Mouse (Mus musculus) granulocyte monocyte progenitor cell, adult 5-6 weeks (primary cell): ENCODE results near the gene Gjb1. TPM values are rescaled to one million over a fixed set of nuclear protein-coding genes. Genes with fewer than 3 reads are reported as not detected.
A peak's percentile ranks its signal among the peaks of the same experiment; 100 is the strongest.
"Not testable (repeated sequence)": the region's sequence is repeated elsewhere in the genome, so short reads cannot be mapped to it uniquely, and the experiment has no call there.

Experiments
- ATAC-seq: replicated peaks from 2 replicates; pipeline ENCODE4 v1.8.0; 2016; ENCODE audit warnings: mild to moderate bottlenecking, moderate TSS enrichment, inconsistent platforms; ENCODE audit not compliant: poor library complexity, severe bottlenecking
- total RNA-seq, 2 experiments: library from RNA; stranded (forward) in 1 of 2; stranded (reverse) in 1 of 2; fragments of 200-712, 200-1000 nt in 1 of 2; fragments of >200 nt in 1 of 2; fragmentation: Nextera tagmentation in 1 of 2; gene quantifications; 2 replicates each; pipeline ENCODE4 v1.2.3; 2014 to 2017

The Gjb1 gene
- total RNA-seq (2014; fragmentation: Nextera tagmentation) (not detected in 2 replicates), total RNA-seq (2017) (not detected in 2 replicates)

- ATAC-seq: no peak
Measured at GRCm38 (mm10) chrX:101376190-101376968, at the start of gene Gjb1. Gene Gjb1, plus strand, starts transcription at chrX:101376378.

DNA sequence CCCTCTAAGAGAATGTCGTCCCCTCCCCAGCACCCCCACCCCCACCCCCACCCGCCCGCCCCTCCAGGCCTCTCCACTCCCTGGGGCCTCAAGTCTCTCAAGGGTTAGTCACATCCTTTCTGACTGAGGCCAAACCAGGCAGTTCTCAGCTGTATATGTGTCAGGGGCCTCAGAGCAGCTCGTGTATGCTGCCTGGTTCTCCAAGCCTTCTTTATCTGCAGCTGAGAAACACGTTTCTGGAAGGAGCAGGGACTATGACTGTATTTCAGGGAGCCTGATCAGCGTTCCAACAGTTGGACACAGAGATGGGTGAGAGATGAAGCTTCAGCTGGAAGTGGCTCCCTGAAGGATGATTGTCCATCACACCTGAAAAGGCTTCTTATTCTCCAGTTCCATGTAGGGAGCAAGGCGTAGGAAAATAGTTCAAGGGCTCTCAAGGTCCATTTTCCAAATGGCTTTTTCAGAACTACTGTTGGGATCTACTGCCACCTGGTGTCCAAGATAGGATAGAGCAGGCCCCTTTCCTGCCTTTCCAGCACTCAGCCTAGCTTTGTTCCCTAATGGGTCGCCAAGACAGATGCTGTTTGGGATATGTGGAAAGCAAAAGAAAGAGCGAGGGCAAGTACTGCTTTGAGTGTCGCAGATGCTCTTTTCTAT lies 46.7 kb upstream of the Gjb1 start:
- ATAC-seq: peak; percentile 31; the same call in 1 of the 2 replicates

DNA sequence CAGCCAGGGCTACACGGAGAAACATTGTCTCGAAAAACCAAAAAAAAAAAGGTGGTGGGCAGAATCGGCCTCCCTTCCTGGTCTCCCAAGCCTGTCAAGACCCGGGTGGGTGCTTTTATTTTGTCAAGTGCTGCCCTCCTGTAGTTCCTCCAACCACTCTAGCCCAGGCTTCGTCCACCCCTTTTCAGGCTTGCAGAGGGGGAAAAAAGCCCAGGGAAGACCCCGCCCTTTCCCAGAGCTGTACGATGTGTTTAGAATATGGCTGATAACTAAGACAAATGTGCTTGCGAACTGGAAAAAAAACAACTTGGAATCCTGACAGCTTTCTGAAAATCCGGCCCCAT lies 44.2 kb upstream of the Gjb1 start:
- ATAC-seq: no peak

DNA sequence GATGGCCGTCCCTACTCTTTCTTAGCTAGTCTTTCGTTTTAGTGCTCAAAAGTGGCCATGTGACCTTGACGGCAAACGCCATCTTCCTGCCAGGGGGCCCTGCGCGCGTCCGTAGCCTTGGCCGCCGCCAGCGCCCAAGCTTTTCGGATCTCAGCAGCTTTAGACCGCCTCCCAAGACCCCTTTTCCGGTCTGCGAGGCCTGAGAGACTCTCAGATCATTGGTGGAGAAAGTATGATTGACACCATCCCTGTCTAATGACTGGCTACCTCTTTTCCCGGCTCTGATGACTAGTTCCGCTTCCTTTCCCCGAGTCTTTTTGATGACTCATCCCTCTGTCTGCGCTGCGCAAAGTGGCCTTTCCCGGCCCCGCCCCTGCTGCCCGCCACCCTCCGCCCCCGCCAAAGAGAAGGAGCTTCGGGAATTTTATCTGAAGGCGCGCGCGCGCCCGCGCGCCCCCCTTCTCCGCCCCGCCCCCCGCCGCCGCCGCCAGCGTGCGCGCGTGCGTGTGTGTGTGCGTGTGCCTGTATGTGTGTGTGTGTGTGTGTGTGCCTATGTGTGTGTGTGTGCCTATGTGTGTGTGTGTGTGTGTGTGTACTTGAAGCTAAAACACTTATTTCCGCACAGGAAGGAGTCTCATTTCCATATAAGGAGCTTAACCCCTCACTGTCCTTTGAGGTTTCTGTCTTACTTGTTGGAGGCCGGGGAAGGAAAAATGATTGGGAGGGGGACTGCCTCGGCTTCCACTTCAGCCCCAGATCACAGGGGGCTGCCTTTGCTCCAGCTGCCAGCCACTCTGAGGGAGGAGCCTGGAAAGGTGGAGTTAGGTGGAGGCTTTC lies 43.6 kb upstream of the Gjb1 start:
- peak; percentile 97 for ATAC-seq

DNA sequence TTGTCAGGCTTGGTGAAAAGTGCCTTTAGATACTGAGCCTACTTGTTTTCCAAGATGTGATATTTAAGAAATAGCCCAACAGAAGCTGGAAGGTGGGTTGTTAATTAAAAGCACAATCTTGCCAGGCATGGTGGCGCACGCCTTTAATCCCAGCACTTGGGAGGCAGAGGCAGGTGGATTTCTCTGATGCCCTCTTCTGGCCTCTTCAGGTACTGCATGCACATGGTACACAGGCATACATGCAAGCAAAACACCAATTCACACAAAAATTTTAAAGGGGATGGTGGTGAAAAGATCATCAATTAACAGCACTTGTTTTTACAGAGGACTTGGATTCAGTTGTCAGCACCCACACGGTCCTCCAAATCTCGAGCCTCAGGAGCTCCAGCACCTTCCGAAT lies 41.6 kb upstream of the Gjb1 start:
- no peak for ATAC-seq

- ATAC-seq: no peak
Measured at GRCm38 (mm10) chrX:101338666-101339065, 37.5 kb upstream of the Gjb1 start.

DNA sequence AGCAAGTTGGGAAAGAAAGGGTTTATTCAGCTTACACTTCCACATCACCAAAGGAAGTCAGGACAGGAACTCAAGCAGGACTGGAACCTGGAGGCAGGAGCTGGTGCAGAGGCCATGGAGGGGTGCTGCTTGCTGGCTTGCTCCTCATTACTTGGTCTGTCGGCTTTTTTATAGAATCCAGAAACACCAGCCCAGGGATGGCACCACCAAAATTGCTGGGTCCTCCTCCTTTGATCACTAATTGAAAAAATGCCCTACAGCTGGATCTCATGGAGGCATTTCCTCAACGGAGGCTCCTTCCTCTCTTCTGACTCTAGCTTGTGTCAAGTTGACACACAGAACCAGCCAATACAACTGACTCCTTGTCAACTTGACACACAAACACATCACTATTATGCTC lies 33.3 kb upstream of the Gjb1 start:
- not testable (repeated sequence) for ATAC-seq

DNA sequence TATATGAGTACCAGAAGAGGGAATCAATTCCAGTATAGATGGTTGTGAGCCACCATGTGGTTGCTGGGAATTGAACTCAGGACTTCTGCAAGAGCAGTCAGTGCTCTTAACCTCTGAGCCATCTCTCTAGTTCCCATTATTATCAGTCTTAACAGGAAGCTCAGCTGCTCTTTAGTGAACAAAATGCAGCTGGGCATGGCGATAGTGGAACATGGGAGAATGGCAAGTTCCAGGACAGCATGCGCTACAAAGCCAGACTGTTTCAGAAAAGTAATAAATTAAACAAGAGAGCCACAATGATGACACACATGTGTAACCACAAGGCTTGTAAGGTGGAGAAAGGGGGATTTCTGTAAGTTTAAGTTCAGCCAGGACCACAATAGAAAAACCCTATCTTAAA lies 30.7 kb upstream of the Gjb1 start:
- ATAC-seq: no peak

- ATAC-seq: no peak
Measured at GRCm38 (mm10) chrX:101346475-101346874, 29.7 kb upstream of the Gjb1 start.

DNA sequence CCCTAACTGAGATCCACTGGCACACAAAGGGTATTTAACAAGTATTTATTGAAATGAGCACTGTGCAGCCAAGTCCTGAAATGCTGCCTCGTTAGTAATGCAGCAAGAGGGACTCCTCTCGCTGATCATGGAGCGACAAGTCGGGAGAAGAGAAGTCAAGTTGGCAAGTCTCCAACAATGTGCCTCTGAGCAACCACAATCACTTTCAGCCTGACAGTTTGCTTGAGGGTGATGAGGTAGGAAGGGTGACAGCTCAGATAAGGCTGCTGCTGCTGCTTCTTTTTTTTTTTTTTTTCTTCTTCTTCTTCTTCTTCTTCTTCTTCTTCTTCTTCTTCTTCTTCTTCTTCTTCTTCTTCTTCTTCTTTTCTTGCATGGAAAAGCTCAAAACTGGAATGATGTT lies 25.0 kb upstream of the Gjb1 start:
- peak; percentile 48 for ATAC-seq

DNA sequence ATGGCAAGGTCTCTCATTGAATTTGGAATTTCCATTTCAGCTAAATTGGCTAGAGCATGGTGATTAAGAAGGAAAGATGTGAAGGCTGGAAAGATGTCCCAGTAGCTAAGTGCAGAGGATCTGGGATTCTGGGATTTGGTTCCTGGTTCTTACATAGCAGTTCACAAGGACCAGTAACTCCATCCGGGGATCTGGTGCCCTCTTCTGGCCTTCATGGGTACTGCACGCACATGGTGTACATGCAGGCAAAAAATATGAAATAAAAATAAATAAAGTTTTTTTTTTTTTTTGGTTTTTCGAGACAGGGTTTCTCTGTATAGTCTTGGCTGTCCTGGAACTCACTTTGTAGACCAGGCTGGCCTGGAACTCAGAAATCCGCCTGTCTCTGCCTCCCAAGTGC lies 17.3 kb upstream of the Gjb1 start:
- ATAC-seq: not testable (repeated sequence)

DNA sequence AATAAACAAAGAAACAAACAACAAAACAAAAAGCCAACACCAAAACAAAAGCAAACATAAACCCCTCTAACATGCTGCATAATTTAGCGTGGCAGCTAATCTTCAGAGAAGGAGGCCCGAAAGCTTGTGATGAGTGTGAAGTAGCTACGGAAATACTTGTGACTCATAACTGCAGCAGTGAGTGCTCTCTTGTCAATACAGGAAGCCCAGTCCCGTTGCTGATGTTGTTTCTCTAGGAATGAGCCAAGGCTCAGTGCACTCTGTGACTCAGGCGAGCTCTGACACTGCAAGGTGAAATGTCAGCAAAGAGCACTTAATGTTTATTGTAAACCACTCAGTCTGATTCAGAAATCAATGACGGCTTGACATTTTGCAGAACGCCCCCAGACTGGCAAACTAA lies 7.2 kb upstream of the Gjb1 start:
- no peak for ATAC-seq

GRCm38 (mm10) chrX:101370573-101370972 lies 5.6 kb upstream of the Gjb1 start:
- no peak for ATAC-seq

GRCm38 (mm10) chrX:101372946-101373345 lies 3.2 kb upstream of the Gjb1 start:
- ATAC-seq: no peak

- ATAC-seq: no peak
Measured at GRCm38 (mm10) chrX:101377076-101377475, 898 bp downstream of the Gjb1 start.

DNA sequence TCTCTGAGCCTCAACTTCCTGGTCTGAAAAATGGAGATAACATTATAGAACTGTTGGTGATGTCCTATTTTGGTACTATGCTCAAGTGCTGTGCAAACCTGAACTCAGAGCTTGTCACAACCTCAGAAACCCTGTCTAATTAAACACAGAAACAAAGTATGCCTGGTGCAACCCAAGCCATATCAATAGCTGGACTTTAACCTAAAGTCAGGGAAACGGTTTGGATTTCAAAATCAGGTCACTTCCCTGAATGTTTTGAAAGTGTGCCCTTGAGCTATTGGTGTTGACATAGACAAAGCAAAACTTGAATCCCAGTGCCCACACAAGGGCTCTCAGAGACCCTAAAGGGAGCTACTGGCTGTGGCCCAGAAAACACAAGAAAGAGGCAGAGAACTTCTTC lies 3.6 kb downstream of the Gjb1 start:
- ATAC-seq: peak; percentile 30; the same call in 1 of the 2 replicates

DNA sequence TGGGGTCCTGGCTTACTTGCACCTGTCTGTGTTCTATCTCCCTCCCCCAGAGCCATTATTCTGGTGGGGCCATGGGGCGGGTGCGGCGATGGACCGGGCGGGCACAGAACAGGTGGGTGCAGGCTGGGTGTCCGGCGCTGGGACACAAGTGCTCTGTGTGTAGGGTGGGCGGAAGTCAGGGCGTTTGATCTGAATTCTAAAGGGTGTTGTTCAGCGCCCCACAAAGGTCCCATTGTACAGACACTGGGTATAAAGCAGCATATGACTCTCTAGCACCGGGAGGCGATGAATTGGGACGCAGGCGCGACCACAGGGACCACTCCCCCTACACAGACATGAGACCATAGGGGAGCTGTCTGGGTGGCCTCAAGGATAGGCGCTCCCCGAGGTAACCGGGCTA lies 7.3 kb downstream of the Gjb1 start:
- no peak for ATAC-seq

DNA sequence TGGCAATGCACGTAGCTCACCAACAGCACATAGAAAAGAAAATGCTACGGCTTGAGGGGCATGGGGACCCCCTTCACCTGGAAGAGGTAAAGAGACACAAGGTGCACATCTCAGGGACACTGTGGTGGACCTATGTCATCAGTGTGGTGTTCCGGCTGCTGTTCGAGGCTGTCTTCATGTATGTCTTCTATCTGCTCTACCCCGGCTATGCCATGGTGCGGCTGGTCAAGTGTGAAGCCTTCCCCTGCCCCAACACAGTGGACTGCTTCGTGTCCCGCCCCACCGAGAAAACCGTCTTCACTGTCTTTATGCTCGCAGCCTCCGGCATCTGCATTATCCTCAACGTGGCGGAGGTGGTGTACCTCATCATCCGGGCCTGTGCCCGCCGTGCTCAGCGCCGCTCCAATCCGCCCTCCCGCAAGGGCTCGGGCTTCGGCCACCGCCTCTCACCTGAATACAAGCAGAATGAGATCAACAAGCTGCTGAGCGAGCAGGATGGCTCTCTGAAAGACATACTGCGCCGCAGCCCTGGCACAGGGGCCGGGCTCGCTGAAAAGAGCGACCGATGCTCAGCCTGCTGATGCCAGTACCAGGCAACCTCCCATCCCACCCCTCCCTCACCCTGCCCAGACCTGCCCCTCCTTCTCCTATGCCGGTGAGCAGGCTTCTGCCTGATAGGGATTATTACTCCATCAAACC lies 8.4 kb downstream of the Gjb1 start:
- no peak for ATAC-seq

DNA sequence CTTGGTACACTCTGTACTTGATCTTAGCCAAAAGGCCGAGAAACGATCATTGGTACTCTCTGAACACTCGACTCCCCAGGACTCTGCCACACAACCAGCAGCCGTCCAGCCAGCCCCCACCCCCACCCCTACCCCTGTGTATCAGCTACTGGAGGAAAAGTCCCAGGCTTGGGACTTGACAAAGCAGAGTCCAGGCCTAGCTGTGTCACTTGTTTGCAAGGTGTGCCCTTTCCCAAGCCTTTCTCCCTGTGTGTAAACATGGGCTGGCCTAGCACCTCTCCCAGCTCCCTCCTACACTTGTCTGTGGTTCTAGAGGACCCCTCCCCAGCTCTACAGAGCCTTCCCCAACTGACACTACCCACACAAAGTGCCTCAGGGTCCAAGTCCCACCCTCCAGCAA lies 10.0 kb downstream of the Gjb1 start:
- ATAC-seq: no peak

GRCm38 (mm10) chrX:101388866-101389537 lies 12.8 kb downstream of the Gjb1 start:
- no peak for ATAC-seq
